Mouse (Mus musculus): ENCODE data around the gene Slc9a9.

GRCm38 (mm10) chr9:95150096-95150495, 480.4 kb downstream of the Slc9a9 start:
- TF ChIP-seq GATA1 (IDR thresholded peaks at IDR 0.05; ENCODE audit: borderline replicate concordance, low read length) (no peak), FLI1 (IDR thresholded peaks at IDR 0.05; ENCODE audit: low read length) (no peak)

Data from megakaryocyte, embryonic 14.5 days (primary cell).